9 mouse cellular contexts compared by ENCODE assay signal in genomic region chr1:172129108-172129507, GRCm38 (mm10). TPM values are rescaled to one million over a fixed set of nuclear protein-coding genes. Genes with fewer than 3 reads are reported as not detected.
A peak's percentile ranks its signal among the peaks of the same experiment; 100 is the strongest.
DNase-seq lines count a peak whose midpoint lies in the region; ATAC-seq lines count a peak whose summit lies in the region.
"Had no signal": no experiment of that assay in that cellular context is flagged by ENCODE, and none has a peak within 500 bp of the region (broad histone marks: within the 10 kb centered on the region; RNA-seq: fewer than 3 reads in every experiment).

No protein-coding gene starts in this region.

- peak; percentile 33 for DNase-seq in heart, postnatal 4 days
- no peak for DNase-seq in heart, adult 18-20 months
- DNase-seq in midbrain, embryonic 11.5 days (ENCODE audit: low spot score, missing footprints), result peak; percentile 65
- DNase-seq in adipocyte (ENCODE audit: low spot score), result peak; percentile 62
- DNase-seq in retina, postnatal 1 day, result peak; percentile 33
- DNase-seq in thymus, postnatal 14 days, result no peak
- no peak for DNase-seq in frontal cortex, postnatal 25 days (ENCODE audit: low spot score in 2 of 2)
- DNase-seq: thymus, postnatal 25 days had no signal

- H3K27ac ChIP-seq in midbrain, embryonic 11.5 days (ENCODE audit: low read depth, low read length), result no peak overlapping the region
- H3K27ac ChIP-seq in midbrain, embryonic 16.5 days (ENCODE audit: low read length), result no peak overlapping the region

- H3K36me3 ChIP-seq in midbrain, embryonic 11.5 days (ENCODE audit: control insufficient read depth, insufficient read depth, low read length), result peaks cover 33% of the 10 kb centered on the region
- H3K36me3 ChIP-seq in midbrain, embryonic 16.5 days (ENCODE audit: control insufficient read depth, insufficient read depth, low read length), result peaks cover 32% of the 10 kb centered on the region

- no peaks in the 10 kb centered on the region for H3K27me3 ChIP-seq in midbrain, embryonic 11.5 days (ENCODE audit: control insufficient read depth, insufficient read depth, low read length)
- H3K27me3 ChIP-seq in midbrain, embryonic 16.5 days (ENCODE audit: control insufficient read depth, insufficient read depth, low read depth, low read length), result no peaks in the 10 kb centered on the region

- H3K4me3 ChIP-seq in midbrain, embryonic 11.5 days (ENCODE audit: low read depth, low read length), result no peak overlapping the region
- H3K4me3 ChIP-seq in midbrain, embryonic 16.5 days (ENCODE audit: low read depth, low read length), result no peak overlapping the region

- peaks cover 10% of the 10 kb centered on the region for H3K4me1 ChIP-seq in midbrain, embryonic 11.5 days (ENCODE audit: control insufficient read depth, insufficient read depth, low read length)
- peaks cover 12% of the 10 kb centered on the region for H3K4me1 ChIP-seq in midbrain, embryonic 16.5 days (ENCODE audit: control insufficient read depth, insufficient read depth, low read length)

- H3K9ac ChIP-seq in midbrain, embryonic 11.5 days (ENCODE audit: low read length), result no peak overlapping the region
- no peak overlapping the region for H3K9ac ChIP-seq in midbrain, embryonic 16.5 days (ENCODE audit: low read depth, low read length)

- no peaks in the 10 kb centered on the region for H3K9me3 ChIP-seq in midbrain, embryonic 11.5 days (ENCODE audit: control insufficient read depth, low read length)
- no peaks in the 10 kb centered on the region for H3K9me3 ChIP-seq in midbrain, embryonic 16.5 days (replicated peaks; ENCODE audit: control insufficient read depth, low read length, poor library complexity, severe bottlenecking)

- 81% methylated on average over 2 of the region's 2 CpGs for WGBS in midbrain, embryonic 11.5 days
- WGBS in midbrain, embryonic 16.5 days, result 70% methylated on average over 2 of the region's 2 CpGs

- no peak for ATAC-seq in midbrain, embryonic 11.5 days (ENCODE audit: low FRiP score)
- no peak for ATAC-seq in midbrain, embryonic 16.5 days

- H3K4me2 ChIP-seq in midbrain, embryonic 11.5 days, result no peak overlapping the region
- no peak overlapping the region for H3K4me2 ChIP-seq in midbrain, embryonic 16.5 days (ENCODE audit: low read length)

RNA-seq across cellular contexts. Expression of gene Pex19, which starts 2.6 kb away (rescaled TPM):
- total RNA-seq in heart, postnatal 4 days (2021), result 100 to 1,000 TPM; 129 to 134 TPM
- 100 to 1,000 TPM; 116 to 143 TPM for total RNA-seq in heart, adult 18-20 months (2021)
- 152 and 153 TPM in 2 replicates for polyA plus RNA-seq in midbrain, embryonic 11.5 days (2014; fragmentation: Nextera tagmentation; extraction: Ambion mirVana)
- polyA plus RNA-seq in midbrain, embryonic 16.5 days (2015; fragmentation: Nextera tagmentation; extraction: Ambion mirVana), result 160 and 162 TPM in 2 replicates

RNA-seq across cellular contexts. Expression of gene Dcaf8, which starts 18.8 kb away (rescaled TPM):
- 100 to 1,000 TPM; 114 to 115 TPM for total RNA-seq in heart, postnatal 4 days (2021)
- 100 to 1,000 TPM; 110 to 119 TPM for total RNA-seq in heart, adult 18-20 months (2021)
- polyA plus RNA-seq in midbrain, embryonic 11.5 days (2014; fragmentation: Nextera tagmentation; extraction: Ambion mirVana), result 93.9 and 100.0 TPM in 2 replicates
- 84.7 and 84.9 TPM in 2 replicates for polyA plus RNA-seq in midbrain, embryonic 16.5 days (2015; fragmentation: Nextera tagmentation; extraction: Ambion mirVana)

RNA-seq across cellular contexts. Expression of gene Ncstn, which starts 46.5 kb away (rescaled TPM):
- 10 to 100 TPM; 65.6 to 67.4 TPM for total RNA-seq in heart, postnatal 4 days (2021)
- 10 to 100 TPM; 39.5 to 43.8 TPM for total RNA-seq in heart, adult 18-20 months (2021)
- polyA plus RNA-seq in midbrain, embryonic 11.5 days (2014; fragmentation: Nextera tagmentation; extraction: Ambion mirVana), result 107 and 108 TPM in 2 replicates
- 105 and 107 TPM in 2 replicates for polyA plus RNA-seq in midbrain, embryonic 16.5 days (2015; fragmentation: Nextera tagmentation; extraction: Ambion mirVana)

RNA-seq across cellular contexts. Expression of gene Copa, which starts 46.8 kb away (rescaled TPM):
- 100 to 1,000 TPM; 160 to 167 TPM for total RNA-seq in heart, postnatal 4 days (2021)
- total RNA-seq in heart, adult 18-20 months (2021), result 100 to 1,000 TPM; 106 to 108 TPM
- 178 and 194 TPM in 2 replicates for polyA plus RNA-seq in midbrain, embryonic 11.5 days (2014; fragmentation: Nextera tagmentation; extraction: Ambion mirVana)
- 209 and 222 TPM in 2 replicates for polyA plus RNA-seq in midbrain, embryonic 16.5 days (2015; fragmentation: Nextera tagmentation; extraction: Ambion mirVana)

Comparison
In these comparisons a context has a peak if more than half of its experiments do, and no peak if none do; other contexts are left out.
1. DNase-seq: peak in heart, postnatal 4 days (single experiment), midbrain, embryonic 11.5 days (single experiment), adipocyte (single experiment) and retina, postnatal 1 day (single experiment); none in heart, adult 18-20 months (0 of 2), thymus, postnatal 14 days (single experiment) and frontal cortex, postnatal 25 days (0 of 2).